Mouse (Mus musculus): Measurements from ENCODE around the gene Slf2.

Gene Slf2

GRCm38 (mm10) chr19:44930744-44931453 is at the start of gene Slf2:
Slf2 (plus strand) TSS chr19:44931151.
- peak; percentile 98 for DNase-seq (ENCODE audit: low spot score)

- DNase-seq (ENCODE audit: low spot score) = no peak
These were observed 48.4 kb upstream of the Slf2 start for GRCm38 (mm10) chr19:44882552-44883024.

GRCm38 (mm10) chr19:44884331-44884730 is 46.6 kb upstream of the Slf2 start:
- DNase-seq (ENCODE audit: low spot score) = no peak

- DNase-seq (ENCODE audit: low spot score) = no peak
These were observed 44.5 kb upstream of the Slf2 start for GRCm38 (mm10) chr19:44886475-44886874.

GRCm38 (mm10) chr19:44887679-44888235 is 43.2 kb upstream of the Slf2 start:
- no peak for DNase-seq (ENCODE audit: low spot score)

DNA sequence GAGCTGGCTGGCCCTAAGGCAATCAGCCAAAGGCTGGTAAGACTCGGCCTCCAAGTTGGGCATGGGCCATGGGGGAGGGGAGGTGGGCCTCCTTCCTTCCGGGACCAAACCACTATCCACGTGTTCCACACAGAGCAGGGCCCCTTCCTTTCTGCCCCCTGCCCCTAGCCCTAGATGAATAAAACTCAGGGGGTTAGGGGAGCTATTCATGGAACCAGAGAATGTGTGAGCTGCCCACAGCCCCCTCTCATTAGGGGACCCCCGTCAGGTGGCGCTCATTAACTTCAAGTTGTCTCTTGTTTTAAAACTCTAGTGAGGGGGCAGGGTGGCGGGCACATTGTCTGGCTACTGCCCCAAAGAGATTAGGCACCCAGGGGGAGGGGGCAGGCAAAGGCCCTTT is 41.4 kb upstream of the Slf2 start:
- DNase-seq (ENCODE audit: low spot score) = no peak

DNA sequence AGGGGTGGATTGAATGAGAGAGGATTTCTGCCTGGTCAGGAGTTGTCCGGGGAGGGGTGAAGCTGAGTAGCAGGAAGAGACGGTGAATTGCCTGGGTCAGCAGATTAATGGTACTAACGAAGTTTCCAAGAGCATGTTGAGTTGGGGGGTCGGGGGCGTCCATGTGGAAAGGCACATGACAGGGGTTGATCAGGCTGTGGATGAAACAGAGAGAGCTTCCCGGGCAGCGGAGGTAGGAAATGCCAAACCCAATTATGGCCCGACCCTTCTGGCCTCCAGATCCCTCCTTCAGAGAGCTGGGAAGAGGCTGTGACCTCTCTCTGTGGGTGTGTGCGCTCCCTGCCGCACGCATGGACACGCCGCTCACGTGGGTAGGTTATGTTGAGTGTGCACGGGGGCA is 39.5 kb upstream of the Slf2 start:
- DNase-seq (ENCODE audit: low spot score) = no peak

DNA sequence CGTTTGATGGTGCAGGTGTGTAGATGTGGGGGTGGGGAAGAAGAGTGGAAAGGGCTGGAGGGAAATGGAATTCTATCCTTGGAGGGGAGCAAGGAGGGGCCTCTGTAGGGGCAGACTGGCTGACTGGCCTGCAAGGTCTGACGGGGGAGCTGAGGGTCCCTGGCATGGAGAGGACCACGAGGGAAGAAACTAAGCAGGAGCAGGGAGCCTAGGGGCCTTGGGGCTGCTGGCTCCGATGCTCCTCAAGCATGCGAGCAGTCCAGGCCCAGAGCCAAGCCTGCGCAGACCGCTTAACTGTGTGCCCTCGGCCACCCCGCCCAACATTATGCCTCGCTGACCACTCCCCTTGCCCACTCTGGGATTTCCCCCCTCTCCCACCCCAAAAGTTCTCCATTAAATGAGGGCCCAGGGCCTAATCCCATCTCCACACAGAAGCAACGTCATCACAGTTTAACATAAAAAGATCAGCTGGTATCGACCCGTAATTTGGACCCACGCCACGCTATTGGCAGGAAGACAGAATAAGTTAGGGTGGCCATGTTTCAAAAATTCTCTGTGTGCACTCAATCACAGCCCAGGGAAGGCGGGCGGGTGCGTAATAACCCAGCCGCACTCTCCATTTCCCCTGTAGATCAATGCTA is 37.6 kb upstream of the Slf2 start:
- no peak for DNase-seq (ENCODE audit: low spot score)

DNA sequence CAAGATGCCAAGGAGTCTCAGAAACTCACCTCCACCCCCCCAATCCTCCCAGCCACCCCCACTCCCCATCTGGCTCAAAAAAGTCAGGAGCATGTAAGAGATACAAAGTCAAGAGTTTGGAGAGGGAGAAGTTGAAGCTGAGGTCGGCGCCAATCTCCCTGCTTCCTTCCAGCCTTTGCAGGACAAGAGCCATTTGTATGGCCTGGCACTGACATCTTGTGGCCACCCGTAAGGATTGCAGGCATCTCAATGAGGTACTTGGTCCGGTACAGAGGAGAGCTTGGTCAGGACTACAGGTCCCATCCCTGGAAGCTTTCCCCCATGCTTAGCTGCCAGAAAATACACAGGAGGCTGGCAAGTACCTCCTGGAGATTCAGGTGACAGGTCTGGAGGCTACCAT is 35.7 kb upstream of the Slf2 start:
- DNase-seq (ENCODE audit: low spot score) = peak; percentile 54

- DNase-seq (ENCODE audit: low spot score) = no peak
These were observed 34.5 kb upstream of the Slf2 start for GRCm38 (mm10) chr19:44896450-44896849.

GRCm38 (mm10) chr19:44897521-44897920 is 33.4 kb upstream of the Slf2 start:
- peak; percentile 88 for DNase-seq (ENCODE audit: low spot score)

DNA sequence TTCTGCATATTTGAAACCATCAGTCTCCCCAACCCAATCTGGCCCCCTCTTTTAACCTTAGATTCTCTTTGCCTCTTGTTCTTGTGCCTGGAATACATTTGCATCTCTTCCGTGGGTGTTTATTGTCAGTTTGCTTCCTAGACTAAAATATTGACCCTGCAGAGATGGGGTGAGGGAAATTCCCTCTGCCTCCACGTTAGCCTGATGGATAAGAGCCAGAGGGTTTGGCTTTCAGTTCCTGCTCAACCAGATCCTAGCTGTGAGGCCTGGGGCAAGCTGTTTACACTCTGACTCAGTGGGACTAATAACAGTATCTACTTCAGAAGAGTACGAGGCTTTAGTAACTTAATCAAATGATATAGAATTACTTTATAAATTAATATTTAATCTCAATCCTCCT is 32.3 kb upstream of the Slf2 start:
- no peak for DNase-seq (ENCODE audit: low spot score)

DNA sequence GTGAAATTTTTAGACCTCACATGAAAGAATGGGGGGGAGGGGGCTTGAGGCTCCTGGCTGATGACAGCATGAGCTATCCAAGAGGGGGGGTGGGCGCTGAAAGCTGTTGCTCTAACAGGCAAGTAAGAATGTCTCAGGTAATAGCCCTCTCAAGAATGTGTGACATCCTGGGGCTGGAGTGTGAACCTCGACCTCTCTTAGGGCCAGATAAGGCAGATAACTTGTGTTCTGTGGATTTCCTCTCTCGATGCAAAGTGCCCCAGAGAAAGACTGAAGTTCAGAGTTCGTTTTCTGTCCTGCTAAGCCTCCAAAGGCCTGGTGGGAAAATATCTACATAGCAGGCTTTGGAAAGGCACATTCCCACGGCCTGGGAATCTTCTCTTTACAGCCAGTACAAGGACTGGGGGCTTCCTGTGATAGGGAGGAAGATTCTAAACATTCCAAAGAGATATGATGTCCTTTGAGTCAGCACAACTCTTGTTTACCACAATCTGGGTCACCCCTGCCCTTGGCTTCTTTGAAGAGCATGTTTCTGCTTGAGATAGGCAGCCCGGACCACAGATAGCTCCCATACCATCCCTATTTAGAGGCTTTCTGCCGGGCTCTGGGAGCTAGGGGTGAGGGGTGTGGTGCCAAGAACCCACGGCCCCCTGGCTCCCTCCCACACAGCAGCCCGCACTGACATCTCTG is 31.7 kb upstream of the Slf2 start:
- peak; percentile 69 for DNase-seq (ENCODE audit: low spot score)

DNA sequence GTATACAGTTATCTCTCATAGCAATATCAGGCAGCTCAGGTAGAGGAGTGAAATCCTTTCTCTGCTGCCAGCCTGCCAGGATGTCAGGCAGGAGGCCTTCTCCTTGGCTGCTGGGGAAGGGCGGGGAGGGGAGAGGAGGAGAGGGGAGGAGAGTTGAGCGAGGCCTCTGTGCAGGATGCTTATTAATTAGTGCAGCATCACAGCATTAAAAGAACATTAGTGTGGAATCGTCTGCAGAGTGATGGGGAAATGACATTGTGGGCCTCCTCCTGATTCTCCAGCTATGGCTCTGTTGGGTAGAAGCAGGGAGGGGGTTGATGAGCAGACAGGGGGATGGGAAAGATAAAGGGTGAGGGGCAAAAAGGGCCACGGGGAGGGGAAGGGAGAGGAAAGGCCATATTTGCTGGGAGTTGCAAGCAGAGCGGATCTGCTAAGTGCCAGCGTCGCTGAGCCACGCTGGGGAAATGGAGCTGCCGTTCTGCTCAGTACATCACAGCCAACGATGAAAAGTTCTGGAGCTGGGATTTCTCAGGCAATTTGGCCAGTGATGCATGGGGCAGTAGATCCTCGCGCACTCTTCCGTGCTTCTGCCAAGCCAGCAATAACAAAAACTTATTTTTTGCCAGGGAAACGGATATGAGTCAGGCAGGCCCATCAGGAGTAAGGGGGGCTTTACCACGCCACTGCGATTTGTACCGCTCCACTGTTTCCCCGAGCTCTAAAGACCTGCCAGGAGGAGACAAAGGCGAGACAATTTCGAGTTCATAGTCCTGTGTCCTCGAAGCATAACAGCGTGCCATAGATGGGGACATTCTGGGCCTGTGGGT is 30.8 kb upstream of the Slf2 start:
- DNase-seq (ENCODE audit: low spot score) = no peak

DNA sequence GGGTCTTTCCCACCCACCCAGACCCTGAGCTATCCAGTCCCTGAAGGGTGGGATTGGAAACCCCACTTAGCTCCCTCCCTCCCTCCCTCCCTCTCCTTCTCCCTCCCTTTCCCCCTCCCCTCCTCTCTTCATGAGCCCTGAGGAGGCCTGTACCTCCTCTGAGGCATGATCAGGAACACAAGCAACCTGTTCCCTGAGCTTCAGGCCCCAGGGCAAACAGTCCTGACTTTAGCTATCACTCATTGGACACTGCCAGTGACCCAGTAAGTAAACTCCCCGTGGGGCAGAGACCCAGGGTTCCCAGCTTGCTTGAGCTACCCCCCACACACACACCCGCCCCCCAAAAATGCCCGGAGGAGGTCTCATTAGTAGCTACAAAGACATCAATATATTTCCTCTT is 29.9 kb upstream of the Slf2 start:
- no peak for DNase-seq (ENCODE audit: low spot score)

- DNase-seq (ENCODE audit: low spot score) = peak; percentile 41
These were observed 28.6 kb upstream of the Slf2 start for GRCm38 (mm10) chr19:44902324-44902723.

DNA sequence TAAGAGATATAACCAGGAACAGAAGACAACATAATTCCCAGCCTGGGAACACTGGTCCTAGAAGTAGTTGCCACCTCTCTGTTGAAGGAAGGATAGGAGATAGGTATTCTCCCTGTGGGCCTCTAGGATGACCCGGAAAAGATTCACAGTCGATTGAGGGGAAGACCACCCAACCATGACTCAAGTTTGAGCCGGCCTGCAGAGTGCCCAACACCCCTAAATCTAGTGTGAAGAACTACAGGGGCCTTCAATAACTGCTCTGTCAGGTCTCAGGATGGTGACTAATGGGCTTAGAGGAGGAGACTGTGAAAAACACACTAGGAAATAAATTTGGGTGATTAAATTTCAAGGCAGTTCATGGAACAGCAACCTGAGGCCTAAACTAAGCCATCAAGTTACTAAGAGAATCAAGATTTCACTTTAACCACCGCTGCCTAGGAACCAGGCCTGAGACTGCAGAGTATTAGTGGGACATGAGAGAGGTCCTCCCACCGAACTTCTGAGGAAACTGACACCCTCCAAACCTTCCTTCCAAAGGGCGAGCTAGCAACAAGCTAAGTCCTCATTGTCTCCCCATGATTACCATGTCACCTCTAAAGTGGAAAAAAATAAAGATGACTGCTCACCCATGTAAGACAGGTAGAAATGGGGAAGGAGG is 27.5 kb upstream of the Slf2 start:
- no peak for DNase-seq (ENCODE audit: low spot score)

DNA sequence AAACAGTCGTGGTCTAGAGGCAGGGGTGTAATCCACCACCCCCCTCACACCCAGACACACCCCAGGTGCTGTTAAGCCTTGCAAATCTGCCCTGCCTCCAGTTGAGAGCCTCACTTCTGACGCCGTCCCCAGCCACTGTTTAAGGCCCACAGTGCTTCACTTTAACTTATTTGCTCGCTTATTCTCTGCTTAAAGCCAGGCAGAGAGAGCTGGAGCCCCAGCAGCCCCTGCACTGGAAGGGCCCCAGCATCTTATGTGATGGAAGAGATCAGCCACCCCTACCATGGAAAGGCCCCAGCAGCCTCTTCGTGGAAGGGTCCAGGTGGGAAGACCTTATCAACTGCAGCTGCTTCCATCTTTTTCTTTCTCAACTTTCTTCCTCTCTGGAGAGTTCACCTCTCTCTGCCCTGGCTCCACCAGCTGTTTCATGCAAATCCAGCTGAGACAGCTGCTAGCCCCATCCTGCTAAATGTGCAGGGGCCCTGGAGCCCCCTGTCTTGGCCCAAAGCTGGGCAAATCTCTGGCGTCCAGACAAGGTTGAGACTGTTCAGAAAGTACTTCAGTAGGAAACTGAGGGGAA is 26.7 kb upstream of the Slf2 start:
- no peak for DNase-seq (ENCODE audit: low spot score)

GRCm38 (mm10) chr19:44905316-44905715 is 25.6 kb upstream of the Slf2 start:
- DNase-seq (ENCODE audit: low spot score) = no peak

- DNase-seq (ENCODE audit: low spot score) = no peak
These were observed 22.9 kb upstream of the Slf2 start for GRCm38 (mm10) chr19:44907851-44908690.
